Mouse (Mus musculus) midbrain, embryonic 12.5 days (tissue): ENCODE measurements around the gene Yy1. TPM values are rescaled to one million over a fixed set of nuclear protein-coding genes. Genes with fewer than 3 reads are reported as not detected.

Source experiments
- ATAC-seq: fragments of 200-750 bp; cut with Nextera tagmentation; 2 replicates; pipeline ENCODE4 v1.8.0; 2017; ENCODE audit warnings: low read depth, moderate TSS enrichment, moderate library complexity; ENCODE audit not compliant: low FRiP score
- H3K27ac ChIP-seq: fragments of 300-500 bp; sonication (generic); replicated peaks from 2 replicates; pipeline ENCODE4 v1.5.1; 2016; ENCODE audit warnings: mild to moderate bottlenecking
- H3K27me3 ChIP-seq: fragments of 300-500 bp; sonication (generic); 2 replicates; pipeline ENCODE4 v1.6.1; 2016; ENCODE audit warnings: mild to moderate bottlenecking
- H3K36me3 ChIP-seq: fragments of 300-500 bp; sonication (generic); 2 replicates; pipeline ENCODE4 v1.6.1; 2016
- H3K4me1 ChIP-seq: fragments of 300-500 bp; sonication (generic); 2 replicates; pipeline ENCODE4 v1.6.1; 2016
- H3K4me2 ChIP-seq: fragments of 300-500 bp; sonication (generic); replicated peaks from 2 replicates; pipeline ENCODE4 v1.6.1; 2016; ENCODE audit warnings: mild to moderate bottlenecking, moderate library complexity
- H3K4me3 ChIP-seq: fragments of 300-500 bp; sonication (generic); 2 replicates; pipeline ENCODE4 v1.5.1; 2016; ENCODE audit warnings: mild to moderate bottlenecking
- H3K9ac ChIP-seq: fragments of 300-500 bp; sonication (generic); replicated peaks from 2 replicates; pipeline ENCODE4 v1.6.1; 2016; ENCODE audit warnings: mild to moderate bottlenecking, moderate library complexity
- H3K9me3 ChIP-seq: fragments of 300-500 bp; sonication (generic); 2 replicates; pipeline ENCODE4 v1.6.1; 2016; ENCODE audit warnings: mild to moderate bottlenecking
- WGBS: fragments of 180-500 bp; shearing (Covaris S2); methylation state at CpG from one replicate; pipeline ENCODE4 v1.1.7; 2016; 5-methylcytosine and 5-hydroxymethylcytosine counted together
- polyA plus RNA-seq: library from polyadenylated mRNA; unstranded; fragments of >200 nt; fragmentation: Nextera tagmentation; extraction: Ambion mirVana; gene quantifications from 2 replicates; pipeline ENCODE4 v1.2.1, GENCODE M21; 2016

Gene Yy1
- polyA plus RNA-seq, 1 experiment from 2014 or later, result 19.5 TPM

DNA sequence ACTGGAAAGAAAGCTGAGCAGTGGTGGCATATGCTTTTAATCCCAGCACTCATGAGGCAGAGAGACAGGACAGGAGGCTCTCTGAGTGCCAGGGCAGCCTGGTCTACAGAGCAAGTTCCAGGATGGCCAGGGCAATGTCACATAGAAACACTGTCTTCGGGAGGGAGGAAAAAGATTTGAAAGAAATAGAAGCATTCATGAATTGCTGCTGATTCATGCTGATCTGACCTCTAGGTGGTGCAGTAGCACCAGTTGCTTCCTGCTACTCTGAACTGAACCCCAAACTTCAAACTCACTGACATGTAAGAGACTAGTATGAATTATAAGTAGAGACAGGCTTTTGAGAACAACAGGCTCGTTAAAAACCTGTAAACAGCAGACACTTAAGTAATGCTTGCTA is 18.4 kb downstream of the Yy1 start:
- Histone ChIP-seq H3K4me1 (peaks cover 3% of the 10 kb centered on the region; the same call in 1 of the 2 replicates), H3K27ac (no peak overlapping the region), H3K36me3 (peaks cover 47% of the 10 kb centered on the region), H3K27me3 (no peaks in the 10 kb centered on the region), H3K4me3 (no peak overlapping the region), H3K9me3 (no peaks in the 10 kb centered on the region), H3K9ac (no peak overlapping the region), H3K4me2 (no peak overlapping the region)
- no peak for ATAC-seq
- 65% methylated on average over 2 of the region's 2 CpGs for WGBS

DNA sequence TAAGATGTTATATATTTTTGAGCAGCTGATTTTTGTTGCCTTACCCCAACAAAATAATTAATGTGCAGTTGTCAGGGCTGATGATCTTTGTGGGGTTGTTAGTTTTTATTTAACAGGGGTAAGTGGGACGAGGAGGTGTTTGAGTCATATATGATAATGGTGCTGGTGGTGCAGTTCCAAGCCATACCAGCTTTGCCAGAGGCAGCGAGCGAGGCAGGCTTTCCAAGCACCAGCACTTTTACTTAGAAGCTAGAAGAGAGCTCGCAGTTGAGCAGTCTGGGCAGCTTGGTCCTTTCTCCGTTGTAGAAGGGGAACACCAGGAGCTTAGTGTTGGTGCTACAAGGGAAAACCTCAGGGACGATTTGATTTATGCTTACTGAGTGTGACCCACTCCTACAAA is 19.7 kb downstream of the Yy1 start:
- no peaks in the 10 kb centered on the region for H3K27me3 ChIP-seq
- H3K4me3 ChIP-seq, result no peak overlapping the region
- H3K9me3 ChIP-seq, result no peaks in the 10 kb centered on the region
- WGBS, result 84% methylated on average over 6 of the region's 6 CpGs
- H3K4me1 ChIP-seq, result peaks cover 3% of the 10 kb centered on the region; the same call in 1 of the 2 replicates
- peaks cover 46% of the 10 kb centered on the region for H3K36me3 ChIP-seq
- H3K4me2 ChIP-seq, result no peak overlapping the region
- H3K9ac ChIP-seq, result no peak overlapping the region
- ATAC-seq, result no peak
- H3K27ac ChIP-seq, result no peak overlapping the region

DNA sequence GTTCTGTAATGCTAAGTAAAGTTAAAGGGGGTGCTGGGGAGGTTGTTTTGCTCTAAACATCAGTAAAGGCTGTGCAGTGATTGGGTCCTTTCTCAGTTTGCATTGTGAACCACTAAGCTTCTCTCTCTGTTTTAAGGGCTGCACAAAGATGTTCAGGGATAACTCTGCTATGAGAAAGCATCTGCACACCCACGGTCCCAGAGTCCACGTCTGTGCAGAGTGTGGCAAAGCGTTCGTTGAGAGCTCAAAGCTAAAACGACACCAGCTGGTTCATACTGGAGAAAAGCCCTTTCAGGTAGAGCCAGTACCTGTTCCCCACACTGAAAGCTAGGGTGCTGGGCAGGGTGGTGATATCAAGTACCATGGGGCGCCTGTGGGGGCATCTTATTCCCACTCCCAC is 21.7 kb downstream of the Yy1 start:
- 95% methylated on average over 6 of the region's 6 CpGs for WGBS
- no peak overlapping the region for H3K9ac ChIP-seq
- H3K9me3 ChIP-seq, result no peaks in the 10 kb centered on the region
- H3K27ac ChIP-seq, result no peak overlapping the region
- H3K27me3 ChIP-seq, result no peaks in the 10 kb centered on the region
- peaks cover 49% of the 10 kb centered on the region for H3K36me3 ChIP-seq
- H3K4me2 ChIP-seq, result no peak overlapping the region
- H3K4me1 ChIP-seq, result peaks cover 3% of the 10 kb centered on the region; the same call in 1 of the 2 replicates
- no peak overlapping the region for H3K4me3 ChIP-seq
- ATAC-seq, result no peak

DNA sequence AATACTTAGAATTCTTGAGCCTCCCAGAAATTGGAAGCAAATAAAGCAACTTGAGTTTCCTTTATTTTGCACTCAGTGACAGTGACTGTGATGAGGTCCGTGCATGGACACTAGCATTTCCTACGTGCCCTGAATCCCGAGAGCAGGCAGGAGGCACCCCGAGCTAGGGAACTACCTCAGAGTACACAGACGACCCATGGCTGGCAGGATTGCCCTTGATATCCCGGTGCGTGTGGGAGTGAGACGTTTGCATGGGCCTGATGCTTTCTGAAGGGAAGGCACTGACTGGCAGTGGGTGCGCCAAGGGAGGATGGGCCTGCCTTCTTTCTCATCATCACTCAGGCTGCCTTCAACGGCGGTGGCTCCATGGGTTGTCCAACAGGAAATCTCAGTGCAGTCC is 23.8 kb downstream of the Yy1 start:
- Histone ChIP-seq H3K36me3 (peaks cover 51% of the 10 kb centered on the region), H3K27ac (no peak overlapping the region), H3K27me3 (no peaks in the 10 kb centered on the region), H3K4me2 (no peak overlapping the region), H3K9ac (no peak overlapping the region), H3K4me3 (no peak overlapping the region), H3K4me1 (no peaks in the 10 kb centered on the region), H3K9me3 (no peaks in the 10 kb centered on the region)
- WGBS, result 88% methylated on average over 11 of the region's 11 CpGs
- ATAC-seq, result no peak

DNA sequence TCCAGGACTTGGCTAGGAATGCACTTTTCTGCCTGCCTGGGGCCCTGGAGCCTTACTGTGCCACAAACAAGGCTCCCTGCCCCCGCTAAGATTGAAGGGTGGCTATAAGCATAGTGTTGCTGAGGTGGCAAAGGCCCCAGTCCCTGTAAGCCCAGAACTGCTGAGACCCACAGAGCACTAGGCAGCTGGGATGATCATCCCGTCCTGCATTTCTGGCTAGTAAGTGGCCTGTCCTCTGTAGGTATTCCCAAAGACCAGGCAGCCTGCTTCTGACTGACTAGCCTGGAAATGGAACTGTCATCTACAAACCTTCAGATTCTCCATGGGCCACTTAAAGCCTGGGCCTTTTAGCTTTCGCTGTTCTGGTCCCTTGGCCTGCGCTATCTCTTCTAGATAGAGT is 27.7 kb downstream of the Yy1 start:
- Histone ChIP-seq H3K9ac (no peak overlapping the region), H3K27me3 (no peaks in the 10 kb centered on the region), H3K27ac (no peak overlapping the region), H3K9me3 (no peaks in the 10 kb centered on the region), H3K4me1 (no peaks in the 10 kb centered on the region), H3K36me3 (peaks cover 31% of the 10 kb centered on the region), H3K4me2 (no peak overlapping the region), H3K4me3 (no peak overlapping the region)
- WGBS, result 93% methylated on average over 4 of the region's 4 CpGs
- ATAC-seq, result no peak

DNA sequence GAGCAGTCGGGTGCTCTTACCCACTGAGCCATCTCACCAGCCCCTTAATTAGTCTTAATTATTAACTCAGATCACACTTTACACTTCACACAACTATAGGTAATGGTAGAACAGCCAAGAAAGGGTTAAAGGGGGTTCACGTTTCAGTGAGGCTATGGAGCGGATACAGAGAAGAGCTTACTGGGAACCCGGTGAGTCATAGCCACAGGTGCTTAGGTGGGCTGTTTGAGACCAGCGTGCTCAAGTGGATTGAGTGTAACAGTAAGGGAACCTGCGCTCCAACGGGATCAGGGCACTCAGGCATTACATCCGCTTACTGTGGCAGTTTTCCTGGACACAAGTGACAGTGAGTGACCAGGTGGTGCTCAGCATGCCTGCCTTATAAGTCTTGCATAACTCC is 30.3 kb downstream of the Yy1 start:
- Histone ChIP-seq H3K9ac (no peak overlapping the region), H3K4me2 (no peak overlapping the region), H3K4me1 (no peaks in the 10 kb centered on the region), H3K4me3 (no peak overlapping the region), H3K36me3 (peaks cover 31% of the 10 kb centered on the region), H3K27me3 (no peaks in the 10 kb centered on the region), H3K27ac (no peak overlapping the region), H3K9me3 (no peaks in the 10 kb centered on the region)
- ATAC-seq, result no peak
- 81% methylated on average over 8 of the region's 8 CpGs for WGBS

DNA sequence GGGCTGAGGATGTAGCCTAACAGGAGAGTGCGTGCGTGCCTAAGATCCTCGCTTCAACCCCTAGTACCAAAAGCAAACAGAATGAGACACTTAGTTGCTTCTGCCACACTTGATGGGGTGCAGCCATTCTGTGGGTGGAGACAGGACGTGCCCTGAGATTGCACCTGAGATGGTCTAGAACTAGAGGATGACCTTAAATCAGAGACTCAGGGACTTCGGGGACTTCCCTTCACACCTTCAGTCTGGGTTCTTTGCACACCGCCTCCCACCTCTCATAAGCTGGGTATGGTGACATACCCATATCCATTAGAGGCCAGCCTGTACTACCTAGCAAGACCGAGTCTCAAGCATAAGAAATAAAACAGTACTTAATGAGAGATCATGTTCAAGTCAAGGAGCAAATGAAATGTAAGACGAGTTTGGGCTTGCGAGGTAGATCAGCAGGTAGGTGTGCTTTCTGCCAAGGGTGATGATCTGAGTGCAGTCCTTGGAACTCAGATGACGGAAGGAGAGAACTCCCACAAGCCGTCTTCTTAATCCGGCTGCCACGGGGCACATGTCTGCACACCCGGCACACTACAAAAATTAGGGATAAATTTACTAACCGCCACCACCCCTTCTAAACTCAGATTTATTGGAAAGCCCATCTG is 31.6 kb downstream of the Yy1 start:
- no peaks in the 10 kb centered on the region for H3K4me1 ChIP-seq
- peaks cover 22% of the 10 kb centered on the region for H3K36me3 ChIP-seq
- no peak overlapping the region for H3K27ac ChIP-seq
- H3K4me2 ChIP-seq, result no peak overlapping the region
- no peak for ATAC-seq
- no peaks in the 10 kb centered on the region for H3K27me3 ChIP-seq
- H3K9ac ChIP-seq, result no peak overlapping the region
- 92% methylated on average over 15 of the region's 15 CpGs for WGBS
- H3K4me3 ChIP-seq, result no peak overlapping the region
- H3K9me3 ChIP-seq, result no peaks in the 10 kb centered on the region

DNA sequence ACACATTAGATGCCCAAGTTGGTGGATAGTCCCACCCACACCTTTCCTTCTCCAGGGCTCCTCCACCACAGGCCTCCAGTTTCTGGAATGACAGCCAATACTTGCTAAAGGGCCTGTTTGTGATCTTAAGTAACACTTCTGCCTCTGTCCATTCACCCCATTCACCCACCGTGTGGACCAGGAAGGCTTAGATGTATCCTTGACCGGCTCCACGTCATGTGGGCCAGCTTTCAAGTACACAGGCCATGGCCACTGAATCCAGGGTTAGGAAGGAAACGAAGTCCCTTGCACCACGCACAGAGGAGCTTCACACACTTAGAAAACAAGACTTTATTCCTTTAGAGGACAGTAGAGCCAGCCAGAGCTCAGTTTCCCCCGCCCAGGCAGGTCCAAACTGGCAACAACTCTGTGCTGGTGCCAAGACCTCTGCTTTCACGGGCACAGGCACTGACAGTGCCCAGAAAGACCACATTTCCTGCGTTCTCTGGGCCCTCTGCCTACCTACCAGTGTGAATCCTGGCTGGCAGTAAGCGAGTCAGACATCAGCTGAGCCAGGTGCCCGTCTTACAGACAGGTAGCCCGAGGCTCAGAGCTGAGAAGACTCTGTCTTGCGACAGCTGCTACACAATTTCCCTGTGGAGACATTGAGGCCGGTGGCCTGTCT is 32.9 kb downstream of the Yy1 start:
- H3K4me1 ChIP-seq, result no peaks in the 10 kb centered on the region
- H3K27me3 ChIP-seq, result no peaks in the 10 kb centered on the region
- H3K4me2 ChIP-seq, result no peak overlapping the region
- WGBS, result 96% methylated on average over 13 of the region's 13 CpGs
- H3K27ac ChIP-seq, result no peak overlapping the region
- no peak for ATAC-seq
- peaks cover 19% of the 10 kb centered on the region for H3K36me3 ChIP-seq
- no peaks in the 10 kb centered on the region for H3K9me3 ChIP-seq
- H3K9ac ChIP-seq, result no peak overlapping the region
- no peak overlapping the region for H3K4me3 ChIP-seq

DNA sequence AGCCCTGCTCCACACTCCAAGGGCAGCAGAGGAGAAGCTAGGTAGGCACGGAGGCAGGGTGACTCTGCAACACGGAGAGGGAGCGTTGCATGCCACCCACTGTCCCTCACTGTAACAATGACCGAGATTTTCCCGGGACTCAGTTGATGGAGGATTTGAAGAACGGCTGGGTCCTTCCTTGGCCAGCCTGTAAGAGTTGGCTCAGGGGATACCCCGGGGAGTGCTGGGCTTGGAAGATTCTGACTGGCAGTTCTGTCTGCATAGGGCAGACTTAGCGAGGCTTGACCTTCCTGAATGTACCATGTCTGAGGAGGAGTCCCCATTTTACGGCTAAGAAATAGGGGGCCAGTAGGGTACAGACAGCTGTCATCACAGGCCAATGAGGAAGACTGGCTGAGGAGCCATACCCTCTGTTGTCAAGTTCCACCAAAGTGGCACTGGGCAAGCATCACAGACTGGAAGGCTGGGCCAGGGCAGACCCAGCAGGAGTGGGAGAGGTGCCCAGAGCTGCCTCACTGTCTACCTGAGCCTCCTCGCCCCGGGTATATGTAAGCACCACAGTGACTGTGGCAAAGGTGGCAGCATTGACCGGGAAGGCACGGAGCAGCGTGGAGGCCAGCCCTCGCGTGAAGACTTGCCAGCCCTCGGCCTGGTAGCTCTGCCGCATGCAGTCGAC is 33.6 kb downstream of the Yy1 start:
- ATAC-seq, result no peak
- H3K27me3 ChIP-seq, result no peaks in the 10 kb centered on the region
- no peak overlapping the region for H3K9ac ChIP-seq
- no peak overlapping the region for H3K4me2 ChIP-seq
- peaks cover 19% of the 10 kb centered on the region for H3K36me3 ChIP-seq
- no peaks in the 10 kb centered on the region for H3K4me1 ChIP-seq
- 96% methylated on average over 19 of the region's 19 CpGs for WGBS
- no peak overlapping the region for H3K4me3 ChIP-seq
- no peaks in the 10 kb centered on the region for H3K9me3 ChIP-seq
- no peak overlapping the region for H3K27ac ChIP-seq

DNA sequence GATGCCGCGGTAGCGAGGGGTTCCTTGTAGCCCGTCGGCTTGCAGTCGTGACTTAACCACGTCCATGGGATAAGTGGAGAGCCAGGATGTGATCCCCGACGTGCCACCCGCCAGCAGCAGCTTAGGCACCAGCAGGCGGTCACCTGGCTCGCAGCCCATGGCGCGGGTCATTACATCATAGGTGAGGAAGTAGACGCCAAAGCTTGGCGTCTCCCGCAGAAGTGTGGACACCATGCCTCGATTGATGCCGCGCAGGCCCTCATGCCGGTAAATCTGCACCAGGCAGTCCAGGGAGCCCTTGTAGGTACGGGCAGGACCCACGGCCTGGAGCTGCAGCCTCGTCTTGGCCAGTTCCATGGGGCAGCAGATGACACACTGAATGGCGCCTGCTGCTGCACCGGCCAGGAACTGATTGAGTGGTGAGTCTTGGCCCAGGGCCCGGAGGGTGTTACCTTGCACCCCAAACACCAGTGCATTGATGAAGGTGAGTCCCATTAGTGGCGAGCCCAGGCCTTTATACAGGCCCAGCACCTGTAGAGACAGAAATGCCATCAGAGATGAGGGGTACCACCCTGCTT is 34.3 kb downstream of the Yy1 start:
- Histone ChIP-seq H3K4me3 (no peak overlapping the region), H3K27ac (no peak overlapping the region), H3K4me2 (no peak overlapping the region), H3K9ac (no peak overlapping the region), H3K9me3 (no peaks in the 10 kb centered on the region), H3K4me1 (no peaks in the 10 kb centered on the region), H3K36me3 (peaks cover 19% of the 10 kb centered on the region), H3K27me3 (no peaks in the 10 kb centered on the region)
- WGBS, result 96% methylated on average over 28 of the region's 28 CpGs
- no peak for ATAC-seq

DNA sequence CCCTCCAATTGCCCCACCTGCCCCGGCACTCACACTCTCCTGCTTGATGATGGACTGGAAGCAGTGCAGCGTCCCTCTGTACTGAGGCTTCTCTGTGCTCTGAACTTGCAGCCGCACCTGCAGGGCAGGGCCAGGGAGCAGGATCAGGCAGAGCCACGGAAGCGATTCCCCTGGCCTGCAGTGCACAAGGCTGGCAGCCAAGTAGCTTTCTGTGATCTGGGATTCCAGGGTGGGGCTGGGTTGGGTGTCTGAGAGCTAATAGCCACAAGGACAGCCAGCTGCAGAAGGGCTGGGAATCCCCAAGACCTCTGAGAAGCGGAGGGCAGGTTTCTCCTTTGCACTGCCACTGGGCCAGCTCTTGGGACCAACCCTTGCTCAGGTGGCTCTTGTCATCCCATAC is 34.9 kb downstream of the Yy1 start:
- H3K4me2 ChIP-seq, result no peak overlapping the region
- H3K4me1 ChIP-seq, result peaks cover 3% of the 10 kb centered on the region; the same call in 1 of the 2 replicates
- no peak overlapping the region for H3K4me3 ChIP-seq
- H3K27me3 ChIP-seq, result no peaks in the 10 kb centered on the region
- WGBS, result 98% methylated on average over 6 of the region's 6 CpGs
- H3K36me3 ChIP-seq, result peaks cover 19% of the 10 kb centered on the region
- ATAC-seq, result no peak
- no peaks in the 10 kb centered on the region for H3K9me3 ChIP-seq
- H3K9ac ChIP-seq, result no peak overlapping the region
- no peak overlapping the region for H3K27ac ChIP-seq

DNA sequence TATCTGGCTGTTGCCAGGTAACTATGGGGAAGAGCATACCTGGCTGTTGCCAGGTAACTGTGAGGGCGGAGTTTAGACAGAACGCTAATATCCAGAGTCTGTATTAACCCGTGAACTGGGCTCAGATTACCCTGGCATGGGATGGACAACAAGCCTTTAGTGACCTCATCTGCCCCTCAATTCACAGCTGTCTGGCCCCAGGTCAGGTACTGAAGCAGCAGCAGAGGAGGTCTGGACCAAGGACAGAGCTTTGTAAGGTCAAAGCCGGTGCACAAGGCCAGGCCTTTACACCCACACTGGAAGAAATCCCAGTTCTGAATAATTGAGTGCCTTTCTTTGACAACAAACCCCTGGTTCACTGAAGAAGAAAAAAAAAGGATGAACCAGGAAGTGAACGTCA is 36.9 kb downstream of the Yy1 start:
- Histone ChIP-seq H3K4me3 (no peak overlapping the region), H3K4me2 (no peak overlapping the region), H3K9ac (no peak overlapping the region), H3K36me3 (peaks cover 19% of the 10 kb centered on the region), H3K27me3 (peaks cover 12% of the 10 kb centered on the region), H3K27ac (no peak overlapping the region), H3K9me3 (no peaks in the 10 kb centered on the region), H3K4me1 (peaks cover 15% of the 10 kb centered on the region)
- WGBS, result 86% methylated on average over 5 of the region's 5 CpGs
- no peak for ATAC-seq
